Mouse (Mus musculus) kidney, postnatal 14 days (tissue): Measurements from ENCODE around the gene Pcnt.

Experiments used
- DNase-seq: peaks from one replicate; pipeline ENCODE4 v3.0.0; 2022; ENCODE audit warnings: mixed read lengths

Pcnt gene

GRCm38 (mm10) chr10:76442178-76443088 lies at the start of gene Pcnt:
Gene Pcnt, minus strand, starts transcription at chr10:76442786.
- DNase-seq, result peak; percentile 98

GRCm38 (mm10) chr10:76489205-76489604 lies 46.6 kb upstream of the Pcnt start:
- no peak for DNase-seq

GRCm38 (mm10) chr10:76488265-76488664 lies 45.7 kb upstream of the Pcnt start:
- no peak for DNase-seq

- no peak for DNase-seq
Measured at GRCm38 (mm10) chr10:76486302-76486701, 43.7 kb upstream of the Pcnt start.

GRCm38 (mm10) chr10:76481480-76481879 lies 38.9 kb upstream of the Pcnt start:
- DNase-seq, result no peak

GRCm38 (mm10) chr10:76480851-76481250 lies 38.3 kb upstream of the Pcnt start:
- no peak for DNase-seq

GRCm38 (mm10) chr10:76473759-76474158 lies 31.2 kb upstream of the Pcnt start:
- DNase-seq, result no peak

- peak; percentile 91 for DNase-seq
Measured at GRCm38 (mm10) chr10:76468203-76469162, 25.9 kb upstream of the Pcnt start, which contains the start of the genes Mcm3ap and Ybey. Gene Mcm3ap, plus strand, starts transcription at chr10:76468927. Gene Ybey, minus strand, starts transcription at chr10:76469114.

GRCm38 (mm10) chr10:76462721-76463120 lies 20.1 kb upstream of the Pcnt start:
- no peak for DNase-seq

- DNase-seq, result no peak
Measured at GRCm38 (mm10) chr10:76462312-76462711, 19.7 kb upstream of the Pcnt start.

- DNase-seq, result no peak
Measured at GRCm38 (mm10) chr10:76461255-76461654, 18.7 kb upstream of the Pcnt start.

- DNase-seq, result peak; percentile 55
Measured at GRCm38 (mm10) chr10:76455289-76455688, 12.7 kb upstream of the Pcnt start.

GRCm38 (mm10) chr10:76448851-76449250 lies 6.3 kb upstream of the Pcnt start, which contains the start of gene 2610028H24Rik:
Gene 2610028H24Rik, plus strand, starts transcription at chr10:76449081.
- DNase-seq, result no peak

GRCm38 (mm10) chr10:76447406-76448229 lies 5.0 kb upstream of the Pcnt start:
- DNase-seq, result no peak

- DNase-seq, result peak; percentile 62
Measured at GRCm38 (mm10) chr10:76445996-76446681, 3.6 kb upstream of the Pcnt start.

- no peak for DNase-seq
Measured at GRCm38 (mm10) chr10:76440281-76440680, 2.3 kb downstream of the Pcnt start, which contains the start of gene AC141477.1. Gene AC141477.1, minus strand, starts transcription at chr10:76440444.

GRCm38 (mm10) chr10:76439107-76439890 lies 3.3 kb downstream of the Pcnt start:
- no peak for DNase-seq

GRCm38 (mm10) chr10:76433925-76434324 lies 8.7 kb downstream of the Pcnt start:
- DNase-seq, result no peak

- DNase-seq, result no peak
Measured at GRCm38 (mm10) chr10:76425674-76426073, 16.9 kb downstream of the Pcnt start.

- no peak for DNase-seq
Measured at GRCm38 (mm10) chr10:76416811-76417210, 25.8 kb downstream of the Pcnt start.

GRCm38 (mm10) chr10:76408520-76408919 lies 34.1 kb downstream of the Pcnt start:
- no peak for DNase-seq
